ENCODE assay signal across 31 mouse cellular contexts in the genomic region with DNA sequence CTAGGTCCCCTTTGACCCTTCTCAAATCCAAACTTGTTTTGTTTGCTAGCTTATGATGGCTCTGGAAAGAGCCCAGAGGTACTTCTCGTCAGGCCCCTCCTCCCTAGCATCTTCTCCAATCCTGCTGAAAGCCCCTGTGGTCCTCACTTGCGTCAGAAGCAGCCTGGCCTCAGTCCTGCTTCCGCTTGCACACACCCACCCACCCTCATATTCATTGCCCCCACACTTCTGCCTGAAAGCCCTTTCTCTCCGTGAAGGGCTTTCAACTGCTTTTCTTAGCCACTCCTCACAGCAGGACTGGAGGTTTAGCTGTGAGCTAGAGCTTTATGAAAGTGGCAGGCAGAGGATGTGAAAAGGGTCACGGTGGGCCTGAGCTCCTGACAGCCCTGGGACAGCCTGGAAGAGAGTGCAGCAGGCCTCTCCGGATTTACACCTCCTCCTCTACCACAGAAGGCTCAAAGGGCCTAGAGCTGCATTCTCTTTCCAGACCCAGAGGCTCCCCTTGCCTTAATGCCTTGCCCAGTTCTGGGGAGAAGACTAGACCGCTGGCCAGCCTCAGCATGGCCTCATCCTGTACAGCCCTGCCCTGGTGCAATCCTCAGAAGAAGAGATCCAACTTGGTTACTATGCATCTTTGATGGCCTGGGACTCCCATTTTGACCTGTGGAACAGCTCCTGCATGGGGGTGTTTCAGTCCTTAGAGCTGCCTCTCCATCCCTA. TPM values are rescaled to one million over a fixed set of nuclear protein-coding genes. Genes with fewer than 3 reads are reported as not detected.
DNase-seq lines count a peak whose midpoint lies in the region; ATAC-seq and TF ChIP-seq lines count a peak whose summit lies in the region.
"Had no signal": no experiment of that assay in that cellular context is flagged by ENCODE, and none has a peak within 500 bp of the region (broad histone marks: within the 10 kb centered on the region; RNA-seq: fewer than 3 reads in every experiment).

No protein-coding gene starts in this region.

- H3K27ac ChIP-seq in forebrain, embryonic 10.5 days = peak overlapping the region; percentile 3; the same call in 1 of the 2 replicates
- H3K27ac ChIP-seq in forebrain, embryonic 12.5 days = no peak overlapping the region
- 0 out of 2 replicates have a peak overlapping the region, but pooled peaks have one; percentile 30 for H3K27ac ChIP-seq in hindbrain, embryonic 10.5 days
- H3K27ac ChIP-seq in hindbrain, embryonic 11.5 days (ENCODE audit: low read depth, low read length) = no peak overlapping the region
- peak overlapping the region; percentile 38; the same call in 1 of the 2 replicates for H3K27ac ChIP-seq in midbrain, postnatal 0 days (ENCODE audit: low read depth, low read length)
- no peak overlapping the region; the same call in 1 of the 2 replicates for H3K27ac ChIP-seq in midbrain, embryonic 10.5 days (replicated peaks)
- H3K27ac ChIP-seq in forebrain, embryonic 15.5 days (replicated peaks) = peak overlapping the region; percentile 36; the same call in 1 of the 2 replicates
- H3K27ac ChIP-seq: embryonic facial prominence, embryonic 12.5 days; limb, embryonic 15.5 days; liver, embryonic 14.5 days had no signal

- H3K27me3 ChIP-seq in forebrain, embryonic 10.5 days (ENCODE audit: poor library complexity, severe bottlenecking) = peaks cover 97% of the 10 kb centered on the region
- H3K27me3 ChIP-seq in forebrain, embryonic 12.5 days = peaks cover 80% of the 10 kb centered on the region
- peaks cover 96% of the 10 kb centered on the region for H3K27me3 ChIP-seq in hindbrain, embryonic 10.5 days (ENCODE audit: insufficient read depth, poor library complexity, severe bottlenecking)
- H3K27me3 ChIP-seq in hindbrain, embryonic 11.5 days (ENCODE audit: control insufficient read depth, insufficient read depth, low read length) = peaks cover 42% of the 10 kb centered on the region
- peaks cover 14% of the 10 kb centered on the region for H3K27me3 ChIP-seq in midbrain, postnatal 0 days (ENCODE audit: insufficient read depth, low read length)
- peaks cover 94% of the 10 kb centered on the region for H3K27me3 ChIP-seq in midbrain, embryonic 10.5 days (ENCODE audit: low read depth, poor library complexity, severe bottlenecking)
- peaks cover 25% of the 10 kb centered on the region for H3K27me3 ChIP-seq in forebrain, embryonic 15.5 days

- H3K36me3 ChIP-seq in forebrain, embryonic 10.5 days (replicated peaks) = no peaks in the 10 kb centered on the region
- no peaks in the 10 kb centered on the region for H3K36me3 ChIP-seq in forebrain, embryonic 12.5 days (replicated peaks)
- H3K36me3 ChIP-seq in hindbrain, embryonic 10.5 days = no peaks in the 10 kb centered on the region
- no peaks in the 10 kb centered on the region for H3K36me3 ChIP-seq in hindbrain, embryonic 11.5 days (ENCODE audit: control insufficient read depth, insufficient read depth, low read length)
- H3K36me3 ChIP-seq in midbrain, postnatal 0 days (ENCODE audit: insufficient read depth, low read length) = no peaks in the 10 kb centered on the region
- no peaks in the 10 kb centered on the region for H3K36me3 ChIP-seq in midbrain, embryonic 10.5 days
- H3K36me3 ChIP-seq in forebrain, embryonic 15.5 days = no peaks in the 10 kb centered on the region
- H3K36me3 ChIP-seq: embryonic facial prominence, embryonic 12.5 days; heart, embryonic 15.5 days; limb, embryonic 15.5 days had no signal

- TF ChIP-seq CTCF in midbrain, postnatal 0 days (IDR thresholded peaks at IDR 0.05) = no peak

- no peak overlapping the region for H3K9ac ChIP-seq in forebrain, embryonic 12.5 days
- H3K9ac ChIP-seq in hindbrain, embryonic 11.5 days (ENCODE audit: low read depth, low read length) = no peak overlapping the region
- no peak overlapping the region for H3K9ac ChIP-seq in midbrain, postnatal 0 days (replicated peaks; ENCODE audit: low read length, poor library complexity, severe bottlenecking)
- H3K9ac ChIP-seq in forebrain, embryonic 15.5 days (replicated peaks) = no peak overlapping the region
- H3K9ac ChIP-seq: embryonic facial prominence, embryonic 12.5 days; heart, embryonic 15.5 days; limb, embryonic 15.5 days; liver, embryonic 14.5 days; lung, embryonic 14.5 days had no signal

- no peak for DNase-seq in forebrain, embryonic 10.5 days (ENCODE audit: extremely low spot score, low spot score)
- DNase-seq in hindbrain, embryonic 10.5 days (ENCODE audit: low spot score) = peak; percentile 11
- DNase-seq in hindbrain, embryonic 11.5 days (ENCODE audit: low spot score) = no peak
- DNase-seq in midbrain, postnatal 0 days (ENCODE audit: low spot score) = no peak
- no peak for DNase-seq in midbrain, embryonic 10.5 days (ENCODE audit: low spot score)
- DNase-seq: adrenal gland, postnatal 36 days; cerebellum, adult 11 months; cerebellum, postnatal 10 days; heart, adult 18-20 months; heart, postnatal 36 days; kidney, adult 9 months; kidney, postnatal 25 days; lung, embryonic 14.5 days; right cerebral cortex, adult 18-20 months; thymus, adult 18-20 months; thymus, postnatal 4 days had no signal

- H3K4me1 ChIP-seq in forebrain, embryonic 10.5 days = peaks cover 62% of the 10 kb centered on the region
- peaks cover 48% of the 10 kb centered on the region for H3K4me1 ChIP-seq in forebrain, embryonic 12.5 days
- H3K4me1 ChIP-seq in hindbrain, embryonic 10.5 days (replicated peaks) = peaks cover 49% of the 10 kb centered on the region
- peaks cover 16% of the 10 kb centered on the region for H3K4me1 ChIP-seq in hindbrain, embryonic 11.5 days (replicated peaks; ENCODE audit: control insufficient read depth, insufficient read depth, low read length)
- peaks cover 11% of the 10 kb centered on the region; the same call in 1 of the 2 replicates for H3K4me1 ChIP-seq in midbrain, postnatal 0 days (ENCODE audit: insufficient read depth, low read length)
- H3K4me1 ChIP-seq in midbrain, embryonic 10.5 days = peaks cover 52% of the 10 kb centered on the region
- H3K4me1 ChIP-seq in forebrain, embryonic 15.5 days = peaks cover 42% of the 10 kb centered on the region

- ATAC-seq in forebrain, embryonic 12.5 days (ENCODE audit: low FRiP score) = no peak
- ATAC-seq in hindbrain, embryonic 11.5 days (ENCODE audit: low FRiP score) = no peak
- ATAC-seq in midbrain, postnatal 0 days (ENCODE audit: low FRiP score) = no peak
- no peak for ATAC-seq in forebrain, embryonic 15.5 days (replicated peaks)
- no peak for ATAC-seq in megakaryocyte-erythroid progenitor cell, adult 5-6 weeks (replicated peaks; ENCODE audit: low FRiP score, low TSS enrichment, poor library complexity, severe bottlenecking)
- ATAC-seq: hindbrain, embryonic 16.5 days; intestine, embryonic 16.5 days had no signal

- no peak overlapping the region for H3K4me3 ChIP-seq in forebrain, embryonic 10.5 days
- H3K4me3 ChIP-seq in forebrain, embryonic 12.5 days (replicated peaks) = no peak overlapping the region
- no peak overlapping the region for H3K4me3 ChIP-seq in hindbrain, embryonic 10.5 days
- no peak overlapping the region for H3K4me3 ChIP-seq in hindbrain, embryonic 11.5 days (ENCODE audit: low read depth, low read length)
- H3K4me3 ChIP-seq in midbrain, postnatal 0 days (ENCODE audit: low read depth, low read length) = no peak overlapping the region
- H3K4me3 ChIP-seq in midbrain, embryonic 10.5 days = no peak overlapping the region
- no peak overlapping the region for H3K4me3 ChIP-seq in forebrain, embryonic 15.5 days
- H3K4me3 ChIP-seq: embryonic facial prominence, embryonic 12.5 days; heart, embryonic 15.5 days; limb, embryonic 15.5 days had no signal

- 17% methylated on average over 7 of the region's 7 CpGs for WGBS in forebrain, embryonic 10.5 days
- 19% methylated on average over 7 of the region's 7 CpGs for WGBS in forebrain, embryonic 12.5 days
- 24% methylated on average over 7 of the region's 7 CpGs for WGBS in hindbrain, embryonic 10.5 days
- WGBS in hindbrain, embryonic 11.5 days = 22% methylated on average over 7 of the region's 7 CpGs
- WGBS in midbrain, postnatal 0 days = 33% methylated on average over 7 of the region's 7 CpGs
- WGBS in midbrain, embryonic 10.5 days = 26% methylated on average over 7 of the region's 7 CpGs
- WGBS in forebrain, embryonic 15.5 days = 19% methylated on average over 7 of the region's 7 CpGs

- no peak overlapping the region for H3K4me2 ChIP-seq in forebrain, embryonic 12.5 days
- no peak overlapping the region for H3K4me2 ChIP-seq in hindbrain, embryonic 11.5 days (replicated peaks; ENCODE audit: low read depth, low read length)
- H3K4me2 ChIP-seq in midbrain, postnatal 0 days (ENCODE audit: low read depth, low read length, poor library complexity, severe bottlenecking) = no peak overlapping the region
- H3K4me2 ChIP-seq in forebrain, embryonic 15.5 days (replicated peaks) = 0 out of 2 replicates have a peak overlapping the region, but pooled peaks have one; percentile 0
- H3K4me2 ChIP-seq: embryonic facial prominence, embryonic 12.5 days; heart, embryonic 15.5 days; limb, embryonic 15.5 days; lung, embryonic 14.5 days had no signal

- no peaks in the 10 kb centered on the region for H3K9me3 ChIP-seq in forebrain, embryonic 10.5 days
- no peaks in the 10 kb centered on the region for H3K9me3 ChIP-seq in forebrain, embryonic 12.5 days
- no peaks in the 10 kb centered on the region for H3K9me3 ChIP-seq in hindbrain, embryonic 10.5 days
- no peaks in the 10 kb centered on the region for H3K9me3 ChIP-seq in hindbrain, embryonic 11.5 days (ENCODE audit: control insufficient read depth, low read length)
- no peaks in the 10 kb centered on the region for H3K9me3 ChIP-seq in midbrain, postnatal 0 days (ENCODE audit: low read length)
- no peaks in the 10 kb centered on the region for H3K9me3 ChIP-seq in midbrain, embryonic 10.5 days (replicated peaks)
- H3K9me3 ChIP-seq in forebrain, embryonic 15.5 days = no peaks in the 10 kb centered on the region
- H3K9me3 ChIP-seq: embryonic facial prominence, embryonic 12.5 days; heart, embryonic 15.5 days; limb, embryonic 15.5 days had no signal

RNA-seq across cellular contexts. Expression of a gene that starts 2.1 kb away (rescaled TPM):
- 35.1 and 39.1 TPM in 2 replicates for polyA plus RNA-seq in forebrain, embryonic 10.5 days (2016; fragmentation: Nextera tagmentation; extraction: Ambion mirVana)
- polyA plus RNA-seq in forebrain, embryonic 12.5 days (2016; fragmentation: Nextera tagmentation; extraction: Ambion mirVana) = 24.4 and 28.5 TPM in 2 replicates
- 36.3 and 39.4 TPM in 2 replicates for polyA plus RNA-seq in hindbrain, embryonic 10.5 days (2016; fragmentation: Nextera tagmentation; extraction: Ambion mirVana)
- 24.1 and 28.9 TPM in 2 replicates for polyA plus RNA-seq in hindbrain, embryonic 11.5 days (2014; fragmentation: Nextera tagmentation; extraction: Ambion mirVana)
- total RNA-seq in midbrain, postnatal 0 days (2014; rRNA removed) = 99.8 and 144 TPM in 2 replicates
- 35.1 and 36.6 TPM in 2 replicates for polyA plus RNA-seq in midbrain, postnatal 0 days (2015; fragmentation: Nextera tagmentation; extraction: Ambion mirVana)
- 28.3 and 35.0 TPM in 2 replicates for polyA plus RNA-seq in midbrain, embryonic 10.5 days (2016; fragmentation: Nextera tagmentation; extraction: Ambion mirVana)
- polyA plus RNA-seq in forebrain, embryonic 15.5 days (2015; fragmentation: Nextera tagmentation; extraction: Ambion mirVana) = 27.6 and 28.2 TPM in 2 replicates
- 172 and 204 TPM in 2 replicates for total RNA-seq in megakaryocyte-erythroid progenitor cell, adult 5-6 weeks (2014; fragmentation: Nextera tagmentation)
- total RNA-seq in megakaryocyte-erythroid progenitor cell, adult 5-6 weeks (2017) = 44.4 and 60.2 TPM in 2 replicates

RNA-seq across cellular contexts. Expression of a gene that starts 28.1 kb away (rescaled TPM):
- 0.44 and 0.52 TPM in 2 replicates for polyA plus RNA-seq in forebrain, embryonic 10.5 days (2016; fragmentation: Nextera tagmentation; extraction: Ambion mirVana)
- 0.46 and 0.52 TPM in 2 replicates for polyA plus RNA-seq in forebrain, embryonic 12.5 days (2016; fragmentation: Nextera tagmentation; extraction: Ambion mirVana)
- 0.18 and 0.25 TPM in 2 replicates for polyA plus RNA-seq in hindbrain, embryonic 10.5 days (2016; fragmentation: Nextera tagmentation; extraction: Ambion mirVana)
- polyA plus RNA-seq in hindbrain, embryonic 11.5 days (2014; fragmentation: Nextera tagmentation; extraction: Ambion mirVana) = 0.27 and 0.37 TPM in 2 replicates
- 0.11 TPM in 1 of 2 replicates, not detected in the other for total RNA-seq in midbrain, postnatal 0 days (2014; rRNA removed)
- polyA plus RNA-seq in midbrain, postnatal 0 days (2015; fragmentation: Nextera tagmentation; extraction: Ambion mirVana) = 0.14 TPM in 1 of 2 replicates, not detected in the other
- 0.12 and 0.19 TPM in 2 replicates for polyA plus RNA-seq in midbrain, embryonic 10.5 days (2016; fragmentation: Nextera tagmentation; extraction: Ambion mirVana)
- polyA plus RNA-seq in forebrain, embryonic 15.5 days (2015; fragmentation: Nextera tagmentation; extraction: Ambion mirVana) = 0.15 and 0.32 TPM in 2 replicates
- total RNA-seq in megakaryocyte-erythroid progenitor cell, adult 5-6 weeks (2014; fragmentation: Nextera tagmentation) = not detected in 2 replicates
- total RNA-seq in megakaryocyte-erythroid progenitor cell, adult 5-6 weeks (2017) = 0.33 and 1.5 TPM in 2 replicates
- total RNA-seq: adrenal gland, adult 18-20 months; adrenal gland, postnatal 36 days; gastrocnemius, adult 8-10 months; heart, adult 18-20 months; heart, postnatal 36 days; left cerebral cortex, postnatal 25 days; megakaryocyte, adult 5-6 weeks had no signal
- polyA plus RNA-seq: small intestine, adult 2 months had no signal

RNA-seq across cellular contexts. Expression of a gene that starts 41.5 kb away (rescaled TPM):
- 1,773 and 1,865 TPM in 2 replicates for polyA plus RNA-seq in forebrain, embryonic 10.5 days (2016; fragmentation: Nextera tagmentation; extraction: Ambion mirVana)
- polyA plus RNA-seq in forebrain, embryonic 12.5 days (2016; fragmentation: Nextera tagmentation; extraction: Ambion mirVana) = 834 and 889 TPM in 2 replicates
- polyA plus RNA-seq in hindbrain, embryonic 10.5 days (2016; fragmentation: Nextera tagmentation; extraction: Ambion mirVana) = 1,375 and 1,717 TPM in 2 replicates
- 960 and 984 TPM in 2 replicates for polyA plus RNA-seq in hindbrain, embryonic 11.5 days (2014; fragmentation: Nextera tagmentation; extraction: Ambion mirVana)
- 39.0 and 40.8 TPM in 2 replicates for total RNA-seq in midbrain, postnatal 0 days (2014; rRNA removed)
- polyA plus RNA-seq in midbrain, postnatal 0 days (2015; fragmentation: Nextera tagmentation; extraction: Ambion mirVana) = 71.0 and 71.4 TPM in 2 replicates
- 1,290 and 1,659 TPM in 2 replicates for polyA plus RNA-seq in midbrain, embryonic 10.5 days (2016; fragmentation: Nextera tagmentation; extraction: Ambion mirVana)
- 347 and 357 TPM in 2 replicates for polyA plus RNA-seq in forebrain, embryonic 15.5 days (2015; fragmentation: Nextera tagmentation; extraction: Ambion mirVana)
- 2.1 TPM in 1 of 2 replicates, not detected in the other for total RNA-seq in megakaryocyte-erythroid progenitor cell, adult 5-6 weeks (2014; fragmentation: Nextera tagmentation)
- 0.75 TPM in 1 of 2 replicates, not detected in the other for total RNA-seq in megakaryocyte-erythroid progenitor cell, adult 5-6 weeks (2017)
- total RNA-seq: monocyte, adult 5-6 weeks had no signal

RNA-seq across cellular contexts. Expression of a gene that starts 46.5 kb away (rescaled TPM):
- 0.12 and 0.77 TPM in 2 replicates for polyA plus RNA-seq in forebrain, embryonic 10.5 days (2016; fragmentation: Nextera tagmentation; extraction: Ambion mirVana)
- polyA plus RNA-seq in forebrain, embryonic 12.5 days (2016; fragmentation: Nextera tagmentation; extraction: Ambion mirVana) = 0.31 and 0.72 TPM in 2 replicates
- polyA plus RNA-seq in hindbrain, embryonic 10.5 days (2016; fragmentation: Nextera tagmentation; extraction: Ambion mirVana) = 0.48 and 0.95 TPM in 2 replicates
- 0.20 and 0.42 TPM in 2 replicates for polyA plus RNA-seq in hindbrain, embryonic 11.5 days (2014; fragmentation: Nextera tagmentation; extraction: Ambion mirVana)
- 1.8 and 4.0 TPM in 2 replicates for total RNA-seq in midbrain, postnatal 0 days (2014; rRNA removed)
- polyA plus RNA-seq in midbrain, postnatal 0 days (2015; fragmentation: Nextera tagmentation; extraction: Ambion mirVana) = 0.25 and 0.34 TPM in 2 replicates
- 0.81 and 1.0 TPM in 2 replicates for polyA plus RNA-seq in midbrain, embryonic 10.5 days (2016; fragmentation: Nextera tagmentation; extraction: Ambion mirVana)
- 1.5 and 1.8 TPM in 2 replicates for polyA plus RNA-seq in forebrain, embryonic 15.5 days (2015; fragmentation: Nextera tagmentation; extraction: Ambion mirVana)
- total RNA-seq in megakaryocyte-erythroid progenitor cell, adult 5-6 weeks (2014; fragmentation: Nextera tagmentation) = 0.94 TPM in 1 of 2 replicates, not detected in the other
- total RNA-seq in megakaryocyte-erythroid progenitor cell, adult 5-6 weeks (2017) = not detected in 2 replicates
- total RNA-seq: gastrocnemius, adult 8-10 months; heart, adult 18-20 months; heart, postnatal 36 days; megakaryocyte, adult 5-6 weeks; monocyte, adult 5-6 weeks had no signal
- polyA plus RNA-seq: heart, embryonic 15.5 days had no signal

RNA-seq across cellular contexts. Expression of a gene that starts 50.7 kb away (rescaled TPM):
- 0.73 and 0.86 TPM in 2 replicates for polyA plus RNA-seq in forebrain, embryonic 10.5 days (2016; fragmentation: Nextera tagmentation; extraction: Ambion mirVana)
- polyA plus RNA-seq in forebrain, embryonic 12.5 days (2016; fragmentation: Nextera tagmentation; extraction: Ambion mirVana) = 1.4 and 1.5 TPM in 2 replicates
- polyA plus RNA-seq in hindbrain, embryonic 10.5 days (2016; fragmentation: Nextera tagmentation; extraction: Ambion mirVana) = 1.00 and 1.9 TPM in 2 replicates
- polyA plus RNA-seq in hindbrain, embryonic 11.5 days (2014; fragmentation: Nextera tagmentation; extraction: Ambion mirVana) = 2.0 and 2.2 TPM in 2 replicates
- 3.2 TPM in 2 replicates for total RNA-seq in midbrain, postnatal 0 days (2014; rRNA removed)
- polyA plus RNA-seq in midbrain, postnatal 0 days (2015; fragmentation: Nextera tagmentation; extraction: Ambion mirVana) = 2.7 and 3.8 TPM in 2 replicates
- 0.96 and 1.6 TPM in 2 replicates for polyA plus RNA-seq in midbrain, embryonic 10.5 days (2016; fragmentation: Nextera tagmentation; extraction: Ambion mirVana)
- 0.92 and 1.0 TPM in 2 replicates for polyA plus RNA-seq in forebrain, embryonic 15.5 days (2015; fragmentation: Nextera tagmentation; extraction: Ambion mirVana)
- 0.33 TPM in 1 of 2 replicates, not detected in the other for total RNA-seq in megakaryocyte-erythroid progenitor cell, adult 5-6 weeks (2014; fragmentation: Nextera tagmentation)
- 0.38 TPM in 1 of 2 replicates, not detected in the other for total RNA-seq in megakaryocyte-erythroid progenitor cell, adult 5-6 weeks (2017)
- total RNA-seq: monocyte, adult 5-6 weeks had no signal

Comparison
In these comparisons a context has a peak if more than half of its experiments do, and no peak if none do; other contexts are left out.
1. H3K27ac ChIP-seq: peak in forebrain, embryonic 10.5 days (single experiment), hindbrain, embryonic 10.5 days (single experiment), midbrain, postnatal 0 days (single experiment) and forebrain, embryonic 15.5 days (single experiment); none in forebrain, embryonic 12.5 days (single experiment), hindbrain, embryonic 11.5 days (single experiment) and midbrain, embryonic 10.5 days (single experiment).